Mouse (Mus musculus): ENCODE results near the gene Traf3ip3.

Traf3ip3 gene

GRCm38 (mm10) chr1:193159163-193159562 is 42.3 kb downstream of the Traf3ip3 start:
- no peak for DNase-seq (ENCODE audit: low spot score)

- no peak for DNase-seq (ENCODE audit: low spot score)
Observed at GRCm38 (mm10) chr1:193157111-193157492, 44.4 kb downstream of the Traf3ip3 start.

- no peak for DNase-seq (ENCODE audit: low spot score)
Observed at GRCm38 (mm10) chr1:193156316-193157110, 45.0 kb downstream of the Traf3ip3 start.

GRCm38 (mm10) chr1:193153561-193153960 is 47.9 kb downstream of the Traf3ip3 start:
- no peak for DNase-seq (ENCODE audit: low spot score)

DNA sequence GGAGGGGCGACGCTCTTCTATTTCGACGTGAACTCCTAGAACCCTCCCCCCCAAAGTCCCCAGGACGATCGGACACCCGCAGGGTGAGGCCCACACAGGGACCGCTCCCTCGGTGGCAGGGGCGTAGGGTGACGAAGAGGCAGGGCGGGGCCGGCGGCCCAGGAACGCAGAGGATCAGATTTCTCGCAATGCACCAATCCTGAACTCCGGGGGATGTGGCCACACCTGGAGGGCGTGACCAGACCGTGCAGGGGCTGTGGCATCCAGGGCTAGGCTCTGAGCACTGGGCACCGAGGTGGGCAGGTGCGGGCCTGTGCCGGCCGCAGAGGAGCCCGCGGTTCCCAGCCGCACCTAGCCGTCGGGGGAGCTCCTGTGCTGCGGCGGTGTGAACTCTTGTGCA is 48.6 kb downstream of the Traf3ip3 start, which contains the start of gene Irf6:
Gene Irf6 (plus strand): TSS at position 240 of the 400 bp plus-strand sequence.
- DNase-seq (ENCODE audit: low spot score), result peak; percentile 81

DNA sequence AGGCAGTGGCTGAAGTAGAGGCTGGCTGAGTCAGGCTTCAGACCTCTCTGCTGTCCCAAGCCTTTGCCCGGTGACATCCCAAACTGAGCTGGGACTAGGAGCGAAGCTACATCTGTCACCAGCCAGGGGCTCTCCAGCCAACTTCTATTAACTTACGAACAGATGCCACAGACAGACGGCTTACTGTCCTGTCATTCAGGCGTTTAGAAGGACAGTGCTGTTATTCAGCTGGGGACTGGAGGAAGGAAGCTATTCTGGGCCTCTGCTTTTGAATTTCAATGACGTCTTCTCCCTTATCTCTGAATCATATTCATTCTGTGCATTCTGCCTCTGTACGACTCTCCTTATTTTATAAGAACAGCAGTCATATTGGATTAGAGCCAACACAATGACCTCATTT is 50.4 kb downstream of the Traf3ip3 start:
- DNase-seq (ENCODE audit: low spot score), result no peak

GRCm38 (mm10) chr1:193149231-193149630 is 52.3 kb downstream of the Traf3ip3 start:
- DNase-seq (ENCODE audit: low spot score), result no peak

DNA sequence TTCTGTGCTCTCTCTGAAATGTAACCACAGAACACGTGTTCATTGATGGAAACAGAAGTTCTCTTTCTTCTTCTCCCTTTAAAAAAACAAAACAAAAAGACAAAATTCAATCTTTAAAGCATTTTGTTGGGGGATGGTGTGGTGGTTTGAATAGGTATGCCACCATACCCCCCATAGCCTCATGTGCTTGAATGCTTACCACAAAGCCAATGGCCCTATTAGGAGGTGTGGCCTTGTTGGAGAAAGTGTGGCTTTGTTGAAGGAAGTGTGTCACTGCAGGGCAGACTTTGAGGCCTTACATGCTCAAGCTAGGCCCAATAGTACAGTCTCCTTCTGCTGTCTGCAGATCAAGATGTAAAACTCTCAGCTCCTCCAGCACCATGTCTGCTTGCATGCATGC is 55.1 kb downstream of the Traf3ip3 start:
- DNase-seq (ENCODE audit: low spot score), result no peak

- DNase-seq (ENCODE audit: low spot score), result no peak
Observed at GRCm38 (mm10) chr1:193145101-193145500, 56.4 kb downstream of the Traf3ip3 start.

DNA sequence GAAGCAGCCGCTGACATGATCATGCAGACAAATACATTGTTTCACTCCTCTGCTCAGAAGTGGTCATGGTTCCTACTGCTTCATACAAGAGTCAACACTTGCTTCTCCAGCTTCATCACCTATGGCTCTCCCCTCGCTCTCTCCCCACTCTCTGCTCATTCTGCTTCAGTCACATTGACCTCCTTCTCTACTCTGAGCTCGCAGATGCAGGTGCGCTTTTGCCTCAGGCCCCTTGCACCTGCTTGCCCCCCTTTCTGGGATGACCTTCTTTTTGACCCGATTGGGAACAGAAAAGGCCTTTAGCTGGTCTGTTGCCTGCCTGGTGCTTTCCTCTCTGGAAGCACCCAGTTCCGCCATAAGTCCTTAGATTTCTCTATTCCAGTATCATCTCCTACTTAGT is 57.0 kb downstream of the Traf3ip3 start:
- no peak for DNase-seq (ENCODE audit: low spot score)

DNA sequence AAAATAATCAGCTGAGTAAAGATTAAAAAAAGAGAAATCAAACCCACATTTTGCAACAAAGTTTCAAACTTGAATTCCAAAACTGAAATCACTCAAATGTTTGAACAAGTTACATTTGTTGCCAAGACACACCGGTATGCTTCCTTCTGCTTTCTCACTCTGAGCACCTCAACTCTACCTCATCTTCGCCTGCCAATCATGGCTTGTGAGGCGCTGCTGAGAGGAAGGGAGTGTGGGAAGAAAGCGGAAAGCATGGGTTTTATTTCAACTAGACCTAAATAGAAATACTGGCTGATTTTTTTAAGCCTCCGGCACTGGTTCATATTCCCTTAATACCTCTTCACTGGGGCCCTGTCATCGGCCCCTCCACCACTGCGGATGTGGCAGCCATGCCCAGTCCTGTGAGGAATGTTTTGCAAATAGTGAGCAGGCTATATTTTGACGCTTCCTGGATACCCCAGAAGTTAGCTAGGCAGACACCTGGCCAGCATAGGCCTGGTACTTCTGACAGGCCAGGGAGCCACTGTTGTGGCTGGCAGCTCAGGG is 58.9 kb downstream of the Traf3ip3 start:
- no peak for DNase-seq (ENCODE audit: low spot score)

DNA sequence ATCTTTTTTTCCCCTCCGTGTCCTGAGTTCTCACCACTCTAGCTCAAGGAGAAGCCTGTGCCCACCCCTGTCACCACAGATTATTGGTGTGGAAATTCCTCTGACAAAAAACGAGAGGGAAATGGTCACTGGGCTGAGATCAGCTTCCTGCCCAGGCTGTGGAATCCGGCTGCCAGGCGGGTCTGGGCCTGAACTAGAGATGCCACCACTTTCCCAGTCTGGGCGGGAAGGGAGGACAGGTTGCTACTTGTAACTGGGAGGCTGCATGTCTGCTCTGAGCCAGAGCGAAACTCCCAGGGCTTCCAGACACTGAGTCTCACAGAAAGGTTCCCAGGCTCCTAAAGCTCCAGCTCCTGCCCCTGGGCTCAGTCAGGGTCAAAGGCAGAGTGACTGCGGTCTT is 60.4 kb downstream of the Traf3ip3 start:
- DNase-seq (ENCODE audit: low spot score), result no peak

- no peak for DNase-seq (ENCODE audit: low spot score)
Observed at GRCm38 (mm10) chr1:193138669-193139068, 62.8 kb downstream of the Traf3ip3 start.

- DNase-seq (ENCODE audit: low spot score), result no peak
Observed at GRCm38 (mm10) chr1:193138087-193138486, 63.4 kb downstream of the Traf3ip3 start.

DNA sequence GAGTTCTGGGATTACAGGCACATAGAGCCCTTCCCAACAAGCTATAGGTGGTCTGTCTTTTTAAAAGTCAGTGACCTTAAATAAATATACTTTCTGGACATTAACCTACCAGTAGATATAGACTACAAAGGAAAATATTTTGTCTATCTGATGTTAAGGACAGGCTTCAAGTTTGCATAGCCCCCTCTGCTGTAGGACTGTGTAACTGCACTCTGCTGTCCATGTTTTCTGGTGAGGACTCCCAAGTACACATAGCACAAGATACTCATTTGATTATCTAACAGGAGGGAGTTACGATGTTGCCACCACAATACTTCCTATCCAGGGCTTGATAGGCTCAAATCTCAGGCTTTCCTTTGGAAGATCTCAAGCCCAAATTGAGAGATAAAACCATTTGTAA is 67.8 kb downstream of the Traf3ip3 start:
- no peak for DNase-seq (ENCODE audit: low spot score)

DNA sequence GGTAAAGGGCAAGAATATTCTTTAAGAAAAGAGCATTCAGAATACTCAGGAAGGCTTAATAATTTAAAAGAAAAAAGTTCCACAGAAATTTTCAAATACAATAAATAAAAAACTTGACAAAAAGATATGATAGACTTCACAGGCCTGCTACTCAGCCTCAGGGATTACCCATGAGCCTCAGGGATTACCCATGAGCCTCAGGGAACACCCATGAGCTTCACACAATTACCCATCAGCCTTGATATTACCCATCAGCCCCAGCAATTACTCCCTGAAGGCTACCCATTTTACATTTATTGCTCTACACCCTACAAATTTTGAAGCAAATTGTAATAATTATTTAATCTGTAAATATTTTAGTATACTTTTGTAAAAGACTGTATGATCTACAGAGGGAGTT is 69.1 kb downstream of the Traf3ip3 start:
- no peak for DNase-seq (ENCODE audit: low spot score)

DNA sequence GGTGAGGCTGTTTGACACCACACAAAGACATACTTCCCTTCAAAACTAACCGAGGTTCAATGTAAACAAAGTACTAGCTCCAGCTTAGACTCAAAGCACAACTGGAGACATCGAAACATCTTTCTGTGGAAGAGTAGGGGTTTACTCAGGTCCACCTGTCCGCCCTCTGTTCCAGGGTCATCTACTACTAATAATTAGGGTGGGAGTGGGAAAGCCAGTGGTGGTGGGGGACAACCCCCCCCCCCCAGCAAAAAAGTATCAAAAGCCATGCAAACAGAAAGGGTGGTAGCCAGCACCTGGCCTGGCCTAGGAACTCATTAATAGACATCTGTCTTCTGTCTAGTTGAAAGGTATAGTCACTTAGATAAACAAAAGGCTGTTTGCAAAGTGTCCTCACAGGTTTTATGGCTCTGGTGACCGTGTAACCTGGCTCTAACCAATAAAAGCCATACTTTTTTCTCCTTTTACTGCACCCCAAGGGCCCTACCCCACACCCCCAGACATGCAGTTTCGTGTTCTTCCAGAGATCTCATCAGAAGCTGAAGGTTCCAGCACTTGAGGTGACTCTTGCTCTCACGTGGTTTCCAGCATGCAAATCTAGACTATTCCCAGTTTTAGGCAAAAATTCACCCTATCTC is 70.1 kb downstream of the Traf3ip3 start:
- no peak for DNase-seq (ENCODE audit: low spot score)

DNA sequence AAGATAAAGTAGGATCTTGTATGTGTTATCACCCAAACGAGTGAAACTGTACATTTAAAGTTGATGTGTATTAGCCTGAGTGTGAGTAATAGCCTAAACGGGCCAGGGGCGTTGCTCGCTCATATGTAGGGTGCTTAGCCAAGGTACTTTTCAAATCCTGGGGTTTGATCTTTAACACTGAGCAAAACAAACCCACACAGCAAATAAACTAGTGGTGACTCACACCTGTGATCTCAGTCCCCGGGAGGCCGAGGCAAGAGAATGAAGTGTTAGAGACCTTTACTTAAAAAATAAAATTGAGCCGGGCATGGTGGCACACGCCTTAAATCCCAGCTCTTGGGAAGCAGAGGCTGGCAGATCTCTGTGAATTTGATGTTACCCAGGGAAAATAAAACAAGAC is 70.7 kb downstream of the Traf3ip3 start:
- DNase-seq (ENCODE audit: low spot score), result no peak

- DNase-seq (ENCODE audit: low spot score), result no peak
Observed at GRCm38 (mm10) chr1:193130456-193130825, 71.1 kb downstream of the Traf3ip3 start.

GRCm38 (mm10) chr1:193129786-193130455 is 71.6 kb downstream of the Traf3ip3 start, which contains the start of gene Diexf:
TSS of gene Diexf (minus strand) at chr1:193130272.
- peak; percentile 96 for DNase-seq (ENCODE audit: low spot score)

GRCm38 (mm10) chr1:193129321-193129720 is 72.2 kb downstream of the Traf3ip3 start:
- no peak for DNase-seq (ENCODE audit: low spot score)

DNA sequence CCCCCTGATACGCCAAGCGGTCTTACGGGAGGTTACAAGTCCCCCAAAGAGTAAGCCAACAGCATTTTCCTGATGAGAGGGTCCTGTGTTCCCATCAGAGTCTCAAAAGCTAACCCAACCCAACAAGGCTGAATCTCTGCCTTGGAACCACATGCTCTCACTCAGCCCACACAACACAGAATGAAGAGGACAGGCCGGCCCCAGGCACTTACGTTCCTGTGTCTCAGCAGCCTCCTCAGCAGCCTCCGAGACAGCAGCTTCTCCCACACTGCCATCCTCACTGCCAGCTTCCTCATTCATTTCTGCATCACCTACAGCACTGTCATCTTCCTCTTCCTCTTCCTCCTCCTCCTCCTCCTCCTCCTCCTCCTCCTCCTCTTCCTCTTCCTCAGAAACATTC is 73.4 kb downstream of the Traf3ip3 start:
- no peak for DNase-seq (ENCODE audit: low spot score)

GRCm38 (mm10) chr1:193125835-193126234 is 75.7 kb downstream of the Traf3ip3 start:
- DNase-seq (ENCODE audit: low spot score), result no peak

Data from ovary, postnatal 36 days (tissue).